Mouse (Mus musculus): ENCODE measurements around the gene Bola1. TPM values are rescaled to one million over a fixed set of nuclear protein-coding genes. Genes with fewer than 3 reads are reported as not detected.
"Not testable (repeated sequence)": the region's sequence is repeated elsewhere in the genome, so short reads cannot be mapped to it uniquely, and the experiment has no call there.

The Bola1 gene
- polyA plus RNA-seq, 1 experiment from 2014 or later = 89.3 TPM

DNA sequence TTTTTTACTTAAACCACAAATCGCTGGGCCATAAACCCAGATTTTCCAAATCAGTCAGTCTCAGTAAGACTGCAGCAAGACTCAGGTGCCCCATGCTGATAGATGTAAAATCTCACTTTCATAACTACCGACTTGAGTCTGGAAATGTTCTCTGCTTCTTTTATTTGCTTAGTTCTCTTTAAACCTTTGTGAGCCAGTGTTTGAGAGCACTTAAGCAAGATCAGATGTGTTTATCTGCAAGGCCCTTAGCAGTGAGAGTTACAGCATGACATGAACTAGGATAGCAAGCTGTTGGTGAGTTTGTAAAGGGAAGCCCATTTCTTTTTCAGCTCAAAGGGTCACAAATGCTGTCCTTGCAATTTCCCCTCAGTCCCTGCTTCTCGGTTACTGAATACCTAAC is 37.7 kb upstream of the Bola1 start:
- H3K36me3 ChIP-seq (replicated peaks) = no peaks in the 10 kb centered on the region
- peaks cover 22% of the 10 kb centered on the region for H3K4me1 ChIP-seq
- DNase-seq (ENCODE audit: extremely low spot score, low spot score) = no peak
- no peak overlapping the region for H3K27ac ChIP-seq
- no peaks in the 10 kb centered on the region for H3K9me3 ChIP-seq
- H3K27me3 ChIP-seq (ENCODE audit: poor library complexity, severe bottlenecking) = no peaks in the 10 kb centered on the region
- 81% methylated on average over 3 of the region's 3 CpGs for WGBS
- no peak overlapping the region for H3K4me3 ChIP-seq

GRCm38 (mm10) chr3:96255926-96256593 is 36.6 kb upstream of the Bola1 start:
- H3K4me3 ChIP-seq = no peak overlapping the region
- no peaks in the 10 kb centered on the region for H3K36me3 ChIP-seq (replicated peaks)
- WGBS = 84% methylated on average over 5 of the region's 5 CpGs
- no peak for DNase-seq (ENCODE audit: extremely low spot score, low spot score)
- no peaks in the 10 kb centered on the region for H3K9me3 ChIP-seq
- peaks cover 11% of the 10 kb centered on the region for H3K4me1 ChIP-seq
- no peaks in the 10 kb centered on the region for H3K27me3 ChIP-seq (ENCODE audit: poor library complexity, severe bottlenecking)
- peak overlapping the region; percentile 3; the same call in 1 of the 2 replicates for H3K27ac ChIP-seq

- Histone ChIP-seq H3K27ac (peak overlapping the region; percentile 54), H3K36me3 (replicated peaks) (no peaks in the 10 kb centered on the region), H3K4me1 (peaks cover 22% of the 10 kb centered on the region), H3K9me3 (no peaks in the 10 kb centered on the region), H3K27me3 (ENCODE audit: poor library complexity, severe bottlenecking) (no peaks in the 10 kb centered on the region), H3K4me3 (no peak overlapping the region)
- no peak for DNase-seq (ENCODE audit: extremely low spot score, low spot score)
- 54% methylated on average over 10 of the region's 10 CpGs for WGBS
These were observed 35.3 kb upstream of the Bola1 start for GRCm38 (mm10) chr3:96254683-96255355.

DNA sequence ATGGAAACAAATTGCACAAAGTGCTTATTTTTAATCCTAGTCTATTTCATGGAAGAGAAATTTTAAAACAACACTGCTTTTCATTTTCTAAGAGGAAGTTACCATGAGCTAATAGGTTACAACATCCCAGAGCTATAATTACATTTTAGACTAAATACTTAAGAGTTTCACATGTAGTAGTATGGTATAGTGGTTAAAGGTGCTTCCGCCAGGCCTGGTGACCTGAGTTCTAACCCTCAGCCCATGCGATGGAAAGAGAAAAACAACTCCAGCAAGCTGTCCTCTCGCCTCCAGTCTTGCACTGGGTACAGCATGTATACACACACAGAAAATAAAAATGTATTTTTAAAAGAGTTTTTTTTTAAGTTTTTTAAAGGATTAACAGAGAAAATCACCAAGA is 32.3 kb upstream of the Bola1 start:
- Histone ChIP-seq H3K36me3 (replicated peaks) (no peaks in the 10 kb centered on the region), H3K4me3 (no peak overlapping the region), H3K4me1 (peaks cover 47% of the 10 kb centered on the region), H3K27me3 (ENCODE audit: poor library complexity, severe bottlenecking) (no peaks in the 10 kb centered on the region), H3K9me3 (no peaks in the 10 kb centered on the region), H3K27ac (no peak overlapping the region)
- no peak for DNase-seq (ENCODE audit: extremely low spot score, low spot score)
- 91% methylated on average over 3 of the region's 3 CpGs for WGBS

GRCm38 (mm10) chr3:96250890-96251289 is 31.4 kb upstream of the Bola1 start:
- Histone ChIP-seq H3K4me3 (no peak overlapping the region), H3K27ac (peak overlapping the region; percentile 71), H3K36me3 (replicated peaks) (no peaks in the 10 kb centered on the region), H3K4me1 (peaks cover 47% of the 10 kb centered on the region), H3K9me3 (no peaks in the 10 kb centered on the region), H3K27me3 (ENCODE audit: poor library complexity, severe bottlenecking) (no peaks in the 10 kb centered on the region)
- 73% methylated on average over 3 of the region's 3 CpGs for WGBS
- no peak for DNase-seq (ENCODE audit: extremely low spot score, low spot score)

DNA sequence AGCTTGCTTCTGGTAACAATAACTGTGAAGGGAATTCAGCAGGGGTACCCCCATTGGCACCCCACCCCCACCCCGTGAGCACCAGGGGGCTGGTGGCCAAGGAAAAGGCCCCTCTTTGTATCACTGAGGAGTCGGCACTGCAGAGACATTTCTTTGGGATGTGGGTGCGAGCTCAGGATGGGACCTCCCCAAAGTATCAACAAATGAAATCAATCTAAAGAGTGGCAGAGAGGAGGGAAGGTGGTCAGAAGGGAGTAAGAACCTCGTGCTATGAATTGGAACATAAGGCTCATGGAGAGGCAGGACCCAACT is 29.5 kb upstream of the Bola1 start:
- H3K4me1 ChIP-seq = peaks cover 48% of the 10 kb centered on the region
- DNase-seq (ENCODE audit: extremely low spot score, low spot score) = no peak
- peak overlapping the region; percentile 91 for H3K27ac ChIP-seq
- WGBS = 59% methylated on average over 4 of the region's 4 CpGs
- no peaks in the 10 kb centered on the region for H3K27me3 ChIP-seq (ENCODE audit: poor library complexity, severe bottlenecking)
- no peaks in the 10 kb centered on the region for H3K9me3 ChIP-seq
- H3K4me3 ChIP-seq = peak overlapping the region; percentile 57
- no peaks in the 10 kb centered on the region for H3K36me3 ChIP-seq (replicated peaks)

DNA sequence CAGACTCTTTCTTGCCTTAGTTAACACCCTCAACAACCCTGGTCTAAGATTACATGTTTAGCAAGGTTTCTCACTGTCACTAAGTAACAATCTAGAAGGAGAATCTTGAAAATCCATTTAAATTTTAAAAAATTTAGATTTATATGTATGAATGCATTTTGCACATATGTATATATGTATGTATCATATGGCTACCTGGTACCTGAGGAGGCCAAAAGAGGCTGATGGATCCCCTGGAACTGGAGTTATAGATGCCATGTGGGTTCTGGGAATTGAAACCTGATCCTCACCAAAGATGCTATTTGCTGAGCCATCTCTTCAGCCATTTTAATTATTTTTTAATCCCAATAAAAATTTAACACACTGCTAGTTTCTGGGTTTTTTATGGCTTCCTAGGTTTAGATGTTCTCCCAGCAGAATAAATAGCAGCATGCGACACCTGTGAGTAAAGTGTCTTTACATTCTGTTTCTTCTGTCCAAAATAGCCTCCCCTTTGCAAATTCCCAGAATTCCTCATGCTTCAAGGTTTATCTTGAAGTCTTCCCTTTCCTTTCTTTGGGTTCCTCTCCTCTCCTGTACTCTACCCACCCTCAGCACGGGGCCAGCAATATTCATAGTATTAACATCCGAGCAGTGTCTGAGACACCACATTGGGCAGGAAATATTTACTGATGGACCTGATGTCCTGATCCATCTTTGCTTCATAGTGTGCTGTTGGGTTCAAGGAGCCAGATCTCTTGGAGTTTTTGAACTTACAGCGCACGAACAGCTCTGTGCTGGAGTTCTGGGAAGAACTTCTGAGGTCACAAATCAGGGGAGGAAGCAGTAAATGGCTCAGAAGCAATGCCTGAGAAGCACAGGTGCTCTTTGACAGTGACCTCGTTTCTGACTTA is 28.9 kb upstream of the Bola1 start:
- Histone ChIP-seq H3K9me3 (no peaks in the 10 kb centered on the region), H3K4me3 (peak overlapping the region; percentile 57), H3K27me3 (ENCODE audit: poor library complexity, severe bottlenecking) (no peaks in the 10 kb centered on the region), H3K27ac (peak overlapping the region; percentile 91), H3K36me3 (replicated peaks) (no peaks in the 10 kb centered on the region), H3K4me1 (peaks cover 54% of the 10 kb centered on the region)
- 59% methylated on average over 6 of the region's 6 CpGs for WGBS
- DNase-seq (ENCODE audit: extremely low spot score, low spot score) = peak; percentile 34

- WGBS = 2% methylated on average over 11 of the region's 11 CpGs
- Histone ChIP-seq H3K27ac (peak overlapping the region; percentile 91), H3K36me3 (replicated peaks) (no peaks in the 10 kb centered on the region), H3K4me3 (peak overlapping the region; percentile 57), H3K9me3 (no peaks in the 10 kb centered on the region), H3K27me3 (ENCODE audit: poor library complexity, severe bottlenecking) (no peaks in the 10 kb centered on the region), H3K4me1 (peaks cover 61% of the 10 kb centered on the region)
- no peak for DNase-seq (ENCODE audit: extremely low spot score, low spot score)
These were observed 28.0 kb upstream of the Bola1 start for GRCm38 (mm10) chr3:96247356-96248140.

GRCm38 (mm10) chr3:96246427-96246856 is 26.9 kb upstream of the Bola1 start, which contains the start of gene Hist2h3c1:
TSS of gene Hist2h3c1 (plus strand) at chr3:96246685.
- Histone ChIP-seq H3K4me1 (peaks cover 64% of the 10 kb centered on the region), H3K27ac (peak within 1 kb of the TSS; percentile 91), H3K4me3 (peak within 1 kb of the TSS; percentile 57)
- H3K36me3 ChIP-seq (replicated peaks); DNase-seq (ENCODE audit: extremely low spot score, low spot score); H3K27me3 ChIP-seq (ENCODE audit: poor library complexity, severe bottlenecking); H3K9me3 ChIP-seq: not testable (repeated sequence)
- no CpG with 5 or more reads among the region's 47 CpGs for WGBS

- H3K4me3 ChIP-seq = peak overlapping the region; percentile 43
- H3K27ac ChIP-seq = peak overlapping the region; percentile 82
- H3K9me3 ChIP-seq; H3K36me3 ChIP-seq (replicated peaks); DNase-seq (ENCODE audit: extremely low spot score, low spot score); H3K27me3 ChIP-seq (ENCODE audit: poor library complexity, severe bottlenecking): not testable (repeated sequence)
- H3K4me1 ChIP-seq = peaks cover 66% of the 10 kb centered on the region
- 0% methylated on average over 11 of the region's 21 CpGs for WGBS
These were observed 26.5 kb upstream of the Bola1 start for GRCm38 (mm10) chr3:96246018-96246417.

GRCm38 (mm10) chr3:96245003-96245886 is 25.7 kb upstream of the Bola1 start, which contains the start of gene Hist2h2aa1:
TSS of gene Hist2h2aa1 (plus strand) at chr3:96245497.
- H3K4me3 ChIP-seq = peak within 1 kb of the TSS; percentile 60
- not testable (repeated sequence) for H3K9me3 ChIP-seq; H3K36me3 ChIP-seq (replicated peaks); H3K27me3 ChIP-seq (ENCODE audit: poor library complexity, severe bottlenecking)
- peaks cover 65% of the 10 kb centered on the region for H3K4me1 ChIP-seq
- peak; percentile 82 for DNase-seq (ENCODE audit: extremely low spot score, low spot score)
- WGBS = under 1% methylated on average over 42 of the region's 88 CpGs
- peak within 1 kb of the TSS; percentile 99 for H3K27ac ChIP-seq
